ENCODE assay signal across 20 mouse cellular contexts in the genomic region with DNA sequence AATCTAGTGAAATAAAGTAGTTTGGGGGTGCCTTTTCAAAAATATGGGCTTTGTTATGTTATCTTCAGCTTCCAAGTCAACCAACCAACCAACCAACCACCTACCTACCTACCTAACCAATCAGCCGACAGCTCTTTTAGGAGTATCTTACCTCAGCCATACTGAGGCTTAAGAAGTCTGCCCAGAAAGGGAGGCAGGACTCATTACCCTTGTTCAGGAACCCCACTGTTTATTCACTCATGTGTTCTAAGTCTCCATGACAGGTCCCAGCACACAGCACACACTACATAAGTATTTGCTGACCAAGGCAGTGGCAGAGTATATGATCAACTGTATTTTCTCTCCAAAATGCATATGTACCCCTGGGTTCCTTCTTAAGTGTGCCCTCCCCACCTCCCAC.
"Had no signal": no experiment of that assay in that cellular context is flagged by ENCODE, and none has a peak within 500 bp of the region (broad histone marks: within the 10 kb centered on the region; RNA-seq: fewer than 3 reads in every experiment).

No protein-coding gene starts in this region.

- H3K9ac ChIP-seq: kidney, embryonic 15.5 days; limb, embryonic 13.5 days; liver, embryonic 12.5 days; liver, embryonic 15.5 days; lung, embryonic 15.5 days; midbrain, embryonic 12.5 days had no signal

- H3K36me3 ChIP-seq: kidney, embryonic 15.5 days; limb, embryonic 10.5 days; limb, embryonic 13.5 days; liver, embryonic 12.5 days; liver, embryonic 15.5 days; lung, embryonic 15.5 days; midbrain, embryonic 12.5 days had no signal

- H3K27me3 ChIP-seq: kidney, embryonic 15.5 days; liver, embryonic 12.5 days; liver, embryonic 15.5 days; lung, embryonic 15.5 days; midbrain, embryonic 12.5 days had no signal

- H3K9me3 ChIP-seq: kidney, embryonic 15.5 days; limb, embryonic 10.5 days; limb, embryonic 13.5 days; liver, embryonic 12.5 days; liver, embryonic 15.5 days; lung, embryonic 15.5 days; midbrain, embryonic 12.5 days had no signal

- H3K4me1 ChIP-seq: kidney, embryonic 15.5 days; limb, embryonic 10.5 days; limb, embryonic 13.5 days; liver, embryonic 12.5 days; liver, embryonic 15.5 days; lung, embryonic 15.5 days had no signal

- H3K27ac ChIP-seq: kidney, embryonic 15.5 days; limb, embryonic 10.5 days; limb, embryonic 13.5 days; liver, embryonic 12.5 days; liver, embryonic 15.5 days; lung, embryonic 15.5 days; midbrain, embryonic 12.5 days had no signal

- ATAC-seq: liver, embryonic 12.5 days; midbrain, embryonic 16.5 days had no signal

- H3K4me3 ChIP-seq: kidney, embryonic 15.5 days; limb, embryonic 10.5 days; limb, embryonic 13.5 days; liver, embryonic 12.5 days; liver, embryonic 15.5 days; lung, embryonic 15.5 days; megakaryocyte, embryonic 14.5 days; midbrain, embryonic 12.5 days had no signal

- H3K4me2 ChIP-seq: kidney, embryonic 15.5 days; limb, embryonic 13.5 days; liver, embryonic 12.5 days; liver, embryonic 15.5 days; lung, embryonic 15.5 days; midbrain, embryonic 12.5 days had no signal

- DNase-seq: kidney, adult 11 months; kidney, adult 8-10 months; kidney, postnatal 10 days; kidney, postnatal 36 days; layer of hippocampus, postnatal 36 days; liver; lung, adult 18-20 months; lung, postnatal 10 days; lung, postnatal 36 days; thymus, adult 18-20 months; thymus, postnatal 36 days had no signal
